Mouse (Mus musculus) forebrain, embryonic 13.5 days (tissue): ENCODE data around the gene Upk3b. TPM values are rescaled to one million over a fixed set of nuclear protein-coding genes. Genes with fewer than 3 reads are reported as not detected.

ENCODE experiments used
- polyA plus RNA-seq: library from polyadenylated mRNA; unstranded; fragments of >200 nt; fragmentation: Nextera tagmentation; extraction: Ambion mirVana; gene quantifications from 2 replicates; pipeline ENCODE4 v1.2.1, GENCODE M21; 2015

Gene Upk3b
- polyA plus RNA-seq, 1 experiment from 2014 or later, result not detected

Other genes with a start within 250 kb of the Upk3b start
- 45.8 and 52.8 TPM in 2 replicates for gene Srrm3, start 231.6 kb upstream of the Upk3b start, polyA plus RNA-seq
- 3.9 and 4.3 TPM in 2 replicates for gene Hspb1, start 150.6 kb upstream of the Upk3b start, polyA plus RNA-seq
- 424 and 485 TPM in 2 replicates for gene Ywhag, start 103.9 kb upstream of the Upk3b start, polyA plus RNA-seq
- 0.48 TPM in 2 replicates for gene Ssc4d, start 64.0 kb upstream of the Upk3b start, polyA plus RNA-seq
- not detected in 2 replicates for gene Zp3, start 58.4 kb upstream of the Upk3b start, polyA plus RNA-seq
- 25.5 and 27.2 TPM in 2 replicates for gene Dtx2, start 43.7 kb upstream of the Upk3b start, polyA plus RNA-seq
- gene Upk3bl, start 16.0 kb downstream of the Upk3b start, polyA plus RNA-seq, result not detected in 2 replicates
- gene Rasa4, start 45.4 kb downstream of the Upk3b start, polyA plus RNA-seq, result 5.1 and 7.8 TPM in 2 replicates
- 282 and 287 TPM in 2 replicates for gene Polr2j, start 78.1 kb downstream of the Upk3b start, polyA plus RNA-seq
- gene Lrwd1, start 97.6 kb downstream of the Upk3b start, polyA plus RNA-seq, result 43.2 and 45.2 TPM in 2 replicates
- gene Alkbh4, start 97.7 kb downstream of the Upk3b start, polyA plus RNA-seq, result 18.4 and 22.8 TPM in 2 replicates
- gene Orai2, start 132.2 kb downstream of the Upk3b start, polyA plus RNA-seq, result 17.4 and 21.9 TPM in 2 replicates
- gene Prkrip1, start 160.5 kb downstream of the Upk3b start, polyA plus RNA-seq, result 64.2 and 74.0 TPM in 2 replicates
- gene Sh2b2, start 208.1 kb downstream of the Upk3b start, polyA plus RNA-seq, result 17.4 and 19.9 TPM in 2 replicates